Mouse (Mus musculus) splenic B cell, adult 2 months (primary cell): ENCODE data around the gene Bcl7a.
A peak's percentile ranks its signal among the peaks of the same experiment; 100 is the strongest.

ENCODE experiments used
- DNase-seq: peaks from one replicate; pipeline ENCODE4 v3.0.0-alpha.2; 2011; ENCODE audit warnings: low read depth, low spot score
- H3K27me3 ChIP-seq: 2 replicates; pipeline ENCODE4 v1.6.1; 2012; ENCODE audit warnings: mild to moderate bottlenecking, low read length, moderate library complexity, mixed read lengths; ENCODE audit not compliant: control insufficient read depth, poor library complexity, insufficient read depth, severe bottlenecking
- H3K36me3 ChIP-seq: 2 replicates; pipeline ENCODE4 v1.6.1; 2012; ENCODE audit warnings: mild to moderate bottlenecking, low read length, moderate library complexity, mixed read lengths; ENCODE audit not compliant: control insufficient read depth, poor library complexity, insufficient read depth, severe bottlenecking

Gene Bcl7a

DNA sequence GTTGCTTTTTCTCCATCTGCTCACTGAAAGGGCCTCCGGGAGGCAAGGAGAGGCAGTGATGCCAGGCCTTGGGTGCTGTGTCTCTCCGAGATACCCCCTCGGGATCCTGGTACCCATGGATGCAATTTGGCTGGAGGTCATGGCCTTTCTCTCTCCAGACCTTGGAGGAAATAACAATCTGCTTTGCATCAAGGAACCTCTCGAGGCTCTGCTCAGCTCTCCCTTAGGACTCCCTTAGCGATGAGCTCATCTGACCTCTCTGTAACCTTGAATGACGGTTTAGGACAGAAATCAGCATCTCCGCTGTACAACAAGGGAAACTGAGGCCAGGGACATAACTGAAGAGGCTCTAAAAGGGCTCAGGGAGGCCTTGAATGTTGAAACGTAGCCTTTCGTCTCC, 35.1 kb downstream of the Bcl7a start:
- 0 out of 2 replicates have a peak, but pooled peaks cover 2% of the 10 kb centered on the region for H3K36me3 ChIP-seq
- no peak for DNase-seq

DNA sequence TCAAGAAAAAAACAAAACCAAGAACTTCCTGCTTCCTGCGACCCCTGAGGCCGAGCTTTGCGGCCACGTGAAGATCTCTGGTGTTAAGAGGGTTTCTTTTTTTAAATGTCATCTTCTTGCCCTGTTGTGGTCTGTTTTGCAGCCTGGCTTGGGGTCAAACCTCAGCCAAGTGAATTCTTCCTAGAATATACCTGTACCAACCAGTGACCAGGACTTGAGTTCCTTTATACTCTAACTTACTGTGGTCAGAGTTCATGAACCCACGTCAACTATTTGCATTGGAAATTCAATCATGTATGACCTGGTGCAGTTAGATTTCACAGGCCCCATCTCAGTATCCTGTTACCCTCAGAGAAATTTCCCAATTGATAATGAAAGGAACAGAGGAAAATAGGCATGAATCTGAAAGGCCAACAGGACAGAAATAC, 35.9 kb downstream of the Bcl7a start:
- Histone ChIP-seq H3K27me3 (no peaks in the 10 kb centered on the region), H3K36me3 (no peaks in the 10 kb centered on the region)
- peak; percentile 61 for DNase-seq

More for the DNA sequence above, 35.1 kb downstream of the Bcl7a start:
- H3K27me3 ChIP-seq = no peaks in the 10 kb centered on the region

DNA sequence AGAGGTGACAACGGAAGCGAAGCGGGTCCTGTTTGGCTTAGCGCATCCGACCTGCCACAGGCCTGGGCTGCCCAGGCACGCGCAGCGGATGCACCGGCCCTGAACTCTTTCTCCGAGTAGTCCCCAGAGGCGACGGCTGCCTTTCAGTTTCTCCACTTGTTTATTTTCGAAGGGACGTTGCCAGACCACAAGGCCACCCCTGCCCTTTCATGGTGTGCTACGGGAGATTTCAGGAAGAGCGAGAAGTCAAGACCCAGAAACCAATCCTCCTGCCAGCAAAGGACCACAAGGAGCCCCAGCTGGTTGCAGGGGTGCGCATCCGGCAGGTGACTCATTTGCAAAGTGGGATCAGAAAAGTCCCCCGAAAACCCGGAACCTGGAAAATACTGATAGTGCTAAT, 38.3 kb downstream of the Bcl7a start:
- no peaks in the 10 kb centered on the region for H3K27me3 ChIP-seq
- H3K36me3 ChIP-seq = no peaks in the 10 kb centered on the region
- DNase-seq = peak; percentile 72

DNA sequence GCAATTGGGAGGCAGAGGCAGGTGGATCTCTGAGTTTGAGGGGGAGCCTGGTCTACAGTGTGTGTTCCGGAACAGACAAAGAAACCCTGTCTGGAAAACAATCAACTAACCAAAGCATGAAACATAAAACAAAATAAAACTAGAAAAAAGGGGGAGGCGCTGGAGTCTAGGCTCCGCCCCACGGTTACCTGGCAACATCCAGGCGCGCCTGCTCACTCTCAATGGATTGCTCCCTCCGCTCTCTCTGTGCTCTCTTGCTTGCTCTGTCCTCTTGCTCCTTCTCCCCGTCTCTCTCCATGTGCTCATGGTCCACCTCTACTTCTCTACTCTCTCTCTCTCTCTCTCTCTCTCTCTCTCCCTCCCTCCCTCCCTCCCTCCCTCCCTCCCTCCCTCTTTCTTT, 39.1 kb downstream of the Bcl7a start:
- no peaks in the 10 kb centered on the region for H3K36me3 ChIP-seq
- no peaks in the 10 kb centered on the region for H3K27me3 ChIP-seq
- DNase-seq = no peak

DNA sequence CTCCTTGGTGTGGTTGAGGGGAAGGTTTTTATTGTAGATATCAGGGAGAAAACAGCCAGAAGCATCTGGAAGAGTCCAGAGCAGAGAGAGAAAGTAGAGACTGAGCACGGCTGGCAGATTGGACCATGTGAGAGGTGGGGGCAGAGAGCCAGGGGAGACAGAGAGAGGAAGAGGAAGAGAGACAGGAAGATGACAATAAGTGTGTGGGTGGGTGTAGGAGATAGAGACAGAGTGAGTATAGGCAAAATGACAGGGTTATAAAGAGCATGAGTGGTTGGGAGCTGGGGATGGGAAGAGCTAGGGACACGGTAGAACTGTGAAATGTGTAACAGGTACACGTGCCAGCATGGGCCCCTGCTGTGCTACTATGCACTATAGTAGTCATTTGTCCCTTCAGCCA, 44.8 kb downstream of the Bcl7a start:
- H3K36me3 ChIP-seq = no peaks in the 10 kb centered on the region
- H3K27me3 ChIP-seq = no peaks in the 10 kb centered on the region
- DNase-seq = peak; percentile 50

DNA sequence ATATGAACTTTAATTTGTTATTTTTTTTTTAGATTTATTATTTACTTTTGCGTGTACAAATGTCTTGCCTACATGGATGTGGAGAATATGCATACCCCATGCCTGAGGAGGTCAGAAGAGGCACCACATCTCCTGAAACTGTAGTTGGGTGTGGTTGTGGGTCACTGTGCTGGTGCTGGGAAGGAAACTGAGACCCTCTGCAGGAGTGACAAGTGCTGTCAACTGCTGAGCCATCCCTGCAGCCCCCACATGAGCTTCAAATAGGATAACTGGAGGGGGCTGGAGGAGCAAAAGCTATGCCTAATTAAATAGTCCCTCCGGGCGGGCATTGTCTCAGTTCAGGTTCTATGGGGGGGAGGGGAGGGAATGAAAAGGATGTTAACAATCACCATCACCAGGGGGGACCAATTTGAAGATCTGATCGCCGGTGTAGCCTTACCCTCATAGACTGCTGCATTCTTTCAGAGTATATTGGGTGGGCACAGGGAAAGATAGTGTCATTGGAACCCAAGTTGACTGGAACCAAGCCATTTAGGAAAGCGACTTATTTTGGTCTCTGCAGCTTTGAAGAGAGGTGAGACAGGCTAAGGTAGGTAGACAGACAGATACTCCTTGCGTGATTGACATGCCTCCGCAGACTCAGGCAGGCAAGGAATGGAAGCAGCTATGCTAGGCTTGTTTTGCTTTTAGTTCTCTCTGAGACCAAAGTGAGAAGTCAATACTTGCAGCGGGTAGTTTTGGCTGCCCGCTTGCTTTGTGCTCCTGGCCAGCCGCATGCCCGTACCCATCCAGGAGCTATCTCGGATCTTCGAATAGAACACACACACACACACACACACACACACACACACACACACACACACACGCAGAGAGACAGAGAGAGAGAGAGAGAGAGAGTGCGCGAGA, 47.2 kb downstream of the Bcl7a start:
- no peak for DNase-seq
- H3K27me3 ChIP-seq = no peaks in the 10 kb centered on the region
- no peaks in the 10 kb centered on the region for H3K36me3 ChIP-seq

DNA sequence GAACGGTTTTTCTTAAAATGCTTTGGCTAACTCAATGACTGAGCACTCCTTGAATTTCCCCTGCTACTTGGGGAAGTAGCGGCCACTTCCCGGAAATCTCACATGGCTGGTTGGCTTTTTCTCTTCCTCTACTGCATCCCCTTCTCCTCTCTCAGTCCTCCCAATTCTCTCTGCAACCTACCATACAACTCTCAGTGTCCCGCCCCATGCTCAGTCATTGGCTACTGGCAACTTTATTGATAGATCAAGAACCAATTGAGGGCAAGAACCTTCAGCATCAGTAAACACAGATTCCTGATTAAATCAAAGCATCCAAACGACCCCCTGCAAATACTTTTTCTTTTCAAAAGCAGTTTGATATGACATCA, 47.8 kb downstream of the Bcl7a start:
- H3K27me3 ChIP-seq = no peaks in the 10 kb centered on the region
- peak; percentile 72 for DNase-seq
- H3K36me3 ChIP-seq = no peaks in the 10 kb centered on the region

DNA sequence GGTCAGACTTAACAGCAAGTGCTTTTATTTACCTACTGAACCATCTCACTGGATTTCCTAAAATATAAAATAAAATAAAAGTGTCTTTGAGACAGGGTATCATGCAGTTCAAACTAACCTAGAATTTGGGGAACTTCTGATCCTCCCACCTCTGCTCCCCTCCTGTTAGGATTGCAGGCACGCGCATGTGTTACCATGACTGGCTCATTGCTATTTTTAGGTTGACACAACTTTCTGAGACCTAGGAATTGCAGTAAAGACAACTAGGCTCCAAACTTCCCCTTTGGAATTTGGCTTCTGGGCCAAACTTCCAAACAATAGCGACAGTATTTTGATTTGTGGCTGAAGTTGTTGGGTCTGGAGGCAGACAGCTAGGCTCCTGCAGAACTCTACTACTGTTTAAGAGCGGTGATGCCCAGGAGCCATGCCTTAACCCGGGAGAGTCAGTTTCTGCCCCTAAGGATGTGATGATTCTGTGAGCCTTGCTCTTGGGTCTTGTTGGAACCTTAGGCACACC, 50.2 kb downstream of the Bcl7a start:
- Histone ChIP-seq H3K36me3 (no peaks in the 10 kb centered on the region), H3K27me3 (no peaks in the 10 kb centered on the region)
- no peak for DNase-seq

DNA sequence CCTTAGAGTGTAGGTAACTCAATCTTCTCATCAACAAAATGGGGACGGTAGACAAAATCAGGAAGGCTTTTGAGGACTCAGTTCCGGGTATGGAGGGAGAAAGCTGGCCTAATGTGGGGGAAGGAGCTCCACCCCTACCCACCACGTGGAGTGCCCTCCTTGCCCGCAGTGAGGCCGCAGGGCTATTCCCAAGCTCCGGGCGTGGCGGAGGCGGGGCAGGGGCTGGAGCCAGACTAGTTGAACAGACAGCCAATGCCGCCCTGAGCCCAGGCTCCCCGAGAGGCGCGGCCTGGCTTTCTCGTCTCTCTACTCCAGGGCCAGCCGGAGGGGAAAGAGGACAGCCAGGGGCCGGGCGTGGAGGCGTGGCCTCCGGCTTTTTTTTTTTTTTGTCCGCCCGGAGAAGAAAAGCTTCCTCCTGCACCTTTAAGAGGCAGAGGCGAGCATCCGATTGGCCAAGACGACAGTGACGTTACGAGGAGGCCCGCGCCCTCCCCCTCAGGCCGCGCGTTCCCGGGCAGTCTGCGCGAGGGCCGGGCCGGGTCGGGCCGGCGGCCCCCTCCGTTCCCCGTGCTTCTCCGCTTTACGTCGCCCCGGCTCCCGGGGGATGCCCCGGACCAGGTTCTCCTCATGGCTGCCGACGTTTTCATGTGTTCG, 50.8 kb downstream of the Bcl7a start, which contains the start of gene Mlxip:
Mlxip (plus strand) TSS at position 496 of the 654 bp plus-strand sequence.
- DNase-seq = peak; percentile 92
- no peaks in the 10 kb centered on the region for H3K27me3 ChIP-seq
- H3K36me3 ChIP-seq = no peaks in the 10 kb centered on the region

DNA sequence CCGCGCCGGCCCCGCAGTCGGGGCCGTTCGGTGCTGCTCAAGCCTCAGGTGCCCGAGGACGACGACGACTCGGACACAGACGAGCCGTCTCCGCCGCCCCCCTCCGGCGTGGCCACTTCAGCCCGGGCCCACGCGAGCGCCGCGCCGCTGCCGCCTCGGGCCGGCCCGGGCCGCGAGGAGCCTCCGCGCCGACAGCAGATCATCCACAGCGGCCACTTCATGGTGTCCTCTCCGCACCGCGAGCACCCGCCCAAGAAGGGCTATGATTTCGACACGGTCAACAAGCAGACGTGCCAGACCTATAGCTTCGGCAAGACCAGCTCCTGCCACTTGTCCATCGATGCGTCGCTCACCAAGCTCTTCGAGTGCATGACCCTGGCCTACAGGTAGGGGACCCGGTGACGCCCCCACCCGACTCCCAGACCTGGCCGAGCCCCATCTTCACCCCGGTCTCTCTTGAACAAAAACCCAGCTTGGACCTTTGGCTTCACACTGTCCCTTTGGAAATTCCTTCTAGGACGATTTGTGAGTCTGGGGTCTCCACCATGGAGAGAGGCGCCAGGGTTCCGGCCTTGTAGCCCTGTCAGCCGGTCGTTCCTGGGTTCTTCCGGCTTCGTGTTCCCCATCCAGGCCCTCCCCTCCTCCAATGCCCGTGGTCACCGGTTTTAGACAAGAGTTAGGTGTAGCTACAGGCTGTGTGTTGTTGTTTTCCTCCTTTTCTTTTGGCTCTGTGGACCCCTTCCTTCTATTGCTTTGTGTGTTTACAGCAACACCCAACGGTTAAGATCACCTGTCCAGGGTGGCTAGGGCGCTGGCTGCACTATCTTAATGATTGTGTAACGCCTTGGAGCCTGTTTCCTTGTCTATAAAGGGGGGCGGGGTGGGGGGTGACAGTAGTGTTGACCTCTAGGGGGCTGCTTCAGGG, 51.6 kb downstream of the Bcl7a start:
- Histone ChIP-seq H3K27me3 (no peaks in the 10 kb centered on the region), H3K36me3 (no peaks in the 10 kb centered on the region)
- peak; percentile 59 for DNase-seq

DNA sequence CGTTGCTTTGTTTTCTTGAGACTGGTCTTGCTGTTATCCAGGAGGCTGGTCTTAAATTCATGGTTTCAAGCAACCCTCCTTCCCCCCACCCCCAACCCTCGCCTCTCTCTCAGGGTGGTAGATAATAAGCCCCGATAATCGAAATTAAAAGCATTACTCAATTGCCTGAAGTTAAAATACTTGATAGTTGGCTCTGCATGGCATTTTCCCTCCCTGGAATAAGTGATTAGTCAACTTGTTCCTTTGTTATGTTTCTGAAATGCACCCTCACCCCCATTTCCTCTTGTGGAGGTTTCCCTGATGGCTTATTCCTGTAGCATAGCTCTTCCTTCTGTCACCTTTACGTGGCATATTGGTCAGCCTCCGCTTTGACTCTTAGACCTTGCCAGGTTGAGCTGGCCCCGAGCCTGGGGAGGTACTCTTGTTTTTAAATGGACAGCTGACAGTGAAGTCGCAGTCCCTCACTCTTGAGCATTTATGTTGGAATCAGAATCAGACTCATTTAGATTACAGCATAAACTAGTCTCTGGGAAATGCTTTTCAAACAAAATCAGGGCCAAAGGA, 53.3 kb downstream of the Bcl7a start:
- H3K36me3 ChIP-seq = no peaks in the 10 kb centered on the region
- no peaks in the 10 kb centered on the region for H3K27me3 ChIP-seq
- no peak for DNase-seq

DNA sequence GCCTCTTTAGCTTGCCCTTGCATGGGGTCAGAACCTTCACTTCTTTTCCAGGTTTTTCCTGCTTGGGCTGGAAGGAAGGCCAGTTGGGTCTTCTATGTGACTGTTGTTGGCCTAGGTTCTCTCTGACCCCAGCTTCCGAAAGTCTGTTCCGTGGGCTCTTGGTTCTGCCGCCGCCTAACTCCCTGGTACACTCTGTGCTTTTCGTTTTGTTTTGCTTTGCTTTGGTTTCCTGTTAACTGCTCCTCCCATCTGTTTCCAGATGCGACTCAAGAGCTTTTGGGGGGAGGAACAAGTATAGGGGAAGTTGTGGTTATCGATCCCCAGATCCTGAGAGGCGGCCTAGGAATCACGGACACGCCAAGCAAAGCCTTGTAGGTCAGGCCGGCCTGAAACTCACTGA, 54.2 kb downstream of the Bcl7a start:
- Histone ChIP-seq H3K36me3 (no peaks in the 10 kb centered on the region), H3K27me3 (no peaks in the 10 kb centered on the region)
- DNase-seq = peak; percentile 53

DNA sequence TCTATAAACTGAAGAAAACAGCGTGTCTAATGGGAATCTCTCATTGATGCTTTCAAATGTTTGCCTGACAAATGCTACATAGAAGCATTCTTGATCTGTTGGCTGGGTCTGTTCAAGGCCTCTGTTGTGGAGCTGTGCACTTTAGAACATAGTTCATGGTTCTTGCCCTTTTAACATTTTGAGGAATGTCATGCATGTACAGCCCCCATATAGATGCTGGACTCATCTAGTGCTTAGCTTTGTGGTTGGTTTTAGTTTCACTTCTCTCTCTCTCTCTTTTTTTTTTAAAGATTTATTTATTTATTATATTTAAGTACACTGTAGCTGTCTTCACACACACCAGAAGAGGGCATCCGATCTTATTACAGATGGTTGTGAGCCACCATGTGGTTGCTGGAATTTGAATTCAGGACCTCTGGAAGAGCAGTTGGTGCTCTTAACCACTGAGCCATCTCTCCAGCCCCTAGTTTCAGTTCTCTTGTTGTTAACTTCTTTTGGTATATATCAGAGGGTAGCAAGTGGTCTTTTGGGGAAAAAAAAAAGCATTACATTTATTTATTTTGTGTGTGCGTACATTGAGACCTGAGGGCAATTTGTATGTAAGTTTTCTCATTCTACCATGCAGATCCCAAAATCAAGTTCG, 55.3 kb downstream of the Bcl7a start:
- peak; percentile 61 for DNase-seq
- Histone ChIP-seq H3K36me3 (no peaks in the 10 kb centered on the region), H3K27me3 (no peaks in the 10 kb centered on the region)

DNA sequence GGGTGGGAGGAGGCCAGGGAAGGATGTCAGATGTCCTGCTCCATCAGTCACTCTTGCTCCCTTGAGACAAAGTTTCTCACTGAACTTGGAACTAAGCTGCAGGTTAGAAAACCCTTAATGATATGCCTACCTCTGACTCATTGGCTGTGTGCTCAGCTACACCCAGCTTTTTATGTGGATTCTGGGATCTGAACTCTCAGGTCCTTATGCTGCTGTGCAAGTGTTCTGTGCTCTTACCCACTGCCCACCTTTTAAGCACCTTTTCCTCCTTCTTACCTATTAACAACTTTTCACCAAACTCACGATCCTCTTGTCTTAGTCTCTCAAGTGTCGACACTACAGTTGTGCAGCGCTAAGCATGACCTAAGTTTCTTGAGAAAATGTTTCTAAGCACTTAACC, 60.8 kb downstream of the Bcl7a start:
- Histone ChIP-seq H3K27me3 (no peaks in the 10 kb centered on the region), H3K36me3 (0 out of 2 replicates have a peak, but pooled peaks cover 2% of the 10 kb centered on the region)
- DNase-seq = peak; percentile 34
